Mouse (Mus musculus): ENCODE measurements around the gene Vamp1. TPM values are rescaled to one million over a fixed set of nuclear protein-coding genes. Genes with fewer than 3 reads are reported as not detected.

The Vamp1 gene
- 16.1 TPM for polyA plus RNA-seq (2017; shearing (Covaris generic))

GRCm38 (mm10) chr6:125215148-125215954 is at the start of gene Vamp1:
Gene Vamp1, plus strand, starts transcription at chr6:125215551.

GRCm38 (mm10) chr6:125166051-125166751 is 49.1 kb upstream of the Vamp1 start, which contains the start of gene Gapdh:
Gene Gapdh, minus strand, starts transcription at chr6:125166467.

GRCm38 (mm10) chr6:125191332-125192015 is 23.9 kb upstream of the Vamp1 start, which contains the start of the genes Ncapd2 and Mrpl51:
Gene Ncapd2, minus strand, starts transcription at chr6:125191701.
Gene Mrpl51, plus strand, starts transcription at chr6:125191801.

GRCm38 (mm10) chr6:125231117-125232044 is 16.0 kb downstream of the Vamp1 start, which contains the start of gene Tapbpl:
Gene Tapbpl, minus strand, starts transcription at chr6:125231860.

GRCm38 (mm10) chr6:125236782-125237181 is 21.4 kb downstream of the Vamp1 start, which contains the start of gene Cd27:
Gene Cd27, minus strand, starts transcription at chr6:125237010.

GRCm38 (mm10) chr6:125285890-125286289 is 70.5 kb downstream of the Vamp1 start, which contains the start of gene Tuba3a:
Gene Tuba3a, minus strand, starts transcription at chr6:125286042.

Other genes starting within 250 kb of the Vamp1 start
- gene Pianp, start 218.9 kb upstream of the Vamp1 start, polyA plus RNA-seq (2017; shearing (Covaris generic)): not detected
- 55.9 TPM for gene Zfp384, start 206.4 kb upstream of the Vamp1 start, polyA plus RNA-seq (2017; shearing (Covaris generic))
- gene Ing4, start 175.8 kb upstream of the Vamp1 start, polyA plus RNA-seq (2017; shearing (Covaris generic)): 49.3 TPM
- gene Acrbp, start 165.9 kb upstream of the Vamp1 start, polyA plus RNA-seq (2017; shearing (Covaris generic)): 7.8 TPM
- gene Lpar5, start 147.6 kb upstream of the Vamp1 start, polyA plus RNA-seq (2017; shearing (Covaris generic)): 7.1 TPM
- 37.9 TPM for gene Chd4, start 119.6 kb upstream of the Vamp1 start, polyA plus RNA-seq (2017; shearing (Covaris generic))
- gene Nop2, start 83.6 kb upstream of the Vamp1 start, polyA plus RNA-seq (2017; shearing (Covaris generic)): 36.2 TPM
- 16.8 TPM for gene Iffo1, start 70.3 kb upstream of the Vamp1 start, polyA plus RNA-seq (2017; shearing (Covaris generic))
- 339 TPM for gene Gapdh, start 49.1 kb upstream of the Vamp1 start, polyA plus RNA-seq (2017; shearing (Covaris generic))
- 16.2 TPM for gene Ncapd2, start 23.9 kb upstream of the Vamp1 start, polyA plus RNA-seq (2017; shearing (Covaris generic))
- gene Mrpl51, start 23.8 kb upstream of the Vamp1 start, polyA plus RNA-seq (2017; shearing (Covaris generic)): 63.7 TPM
- 104 TPM for gene Tapbpl, start 16.3 kb downstream of the Vamp1 start, polyA plus RNA-seq (2017; shearing (Covaris generic))
- gene Cd27, start 21.5 kb downstream of the Vamp1 start, polyA plus RNA-seq (2017; shearing (Covaris generic)): 270 TPM
- 0.90 TPM for gene Tuba3a, start 70.5 kb downstream of the Vamp1 start, polyA plus RNA-seq (2017; shearing (Covaris generic))
- gene Ltbr, start 98.3 kb downstream of the Vamp1 start, polyA plus RNA-seq (2017; shearing (Covaris generic)): not detected
- 0.18 TPM for gene Scnn1a, start 105.1 kb downstream of the Vamp1 start, polyA plus RNA-seq (2017; shearing (Covaris generic))
- 29.2 TPM for gene Tnfrsf1a, start 133.8 kb downstream of the Vamp1 start, polyA plus RNA-seq (2017; shearing (Covaris generic))
- gene Plekhg6, start 165.2 kb downstream of the Vamp1 start, polyA plus RNA-seq (2017; shearing (Covaris generic)): not detected